Mouse (Mus musculus): ENCODE data around the gene Zbtb49. TPM values are rescaled to one million over a fixed set of nuclear protein-coding genes. Genes with fewer than 3 reads are reported as not detected.

Zbtb49 gene
- polyA plus RNA-seq, 1 experiment from 2014 or later, result 17.8 TPM

GRCm38 (mm10) chr5:38199686-38200085 lies 20.6 kb downstream of the Zbtb49 start:
- peaks cover 54% of the 10 kb centered on the region for H3K36me3 ChIP-seq (replicated peaks; ENCODE audit: control insufficient read depth, insufficient read depth)
- no peaks in the 10 kb centered on the region for H3K9me3 ChIP-seq (ENCODE audit: control insufficient read depth, low read length)
- no peak overlapping the region for H3K27ac ChIP-seq
- H3K9ac ChIP-seq, result no peak overlapping the region
- H3K27me3 ChIP-seq (ENCODE audit: control insufficient read depth, insufficient read depth, low read length), result no peaks in the 10 kb centered on the region
- H3K4me3 ChIP-seq (replicated peaks; ENCODE audit: low read length), result no peak overlapping the region
- H3K4me2 ChIP-seq (replicated peaks), result no peak overlapping the region
- DNase-seq (ENCODE audit: low spot score) (no peak), ATAC-seq (ENCODE audit: low FRiP score) (no peak)
- H3K4me1 ChIP-seq (replicated peaks; ENCODE audit: control insufficient read depth, insufficient read depth, low read length), result no peaks in the 10 kb centered on the region
- 97% methylated on average over 2 of the region's 2 CpGs for WGBS

DNA sequence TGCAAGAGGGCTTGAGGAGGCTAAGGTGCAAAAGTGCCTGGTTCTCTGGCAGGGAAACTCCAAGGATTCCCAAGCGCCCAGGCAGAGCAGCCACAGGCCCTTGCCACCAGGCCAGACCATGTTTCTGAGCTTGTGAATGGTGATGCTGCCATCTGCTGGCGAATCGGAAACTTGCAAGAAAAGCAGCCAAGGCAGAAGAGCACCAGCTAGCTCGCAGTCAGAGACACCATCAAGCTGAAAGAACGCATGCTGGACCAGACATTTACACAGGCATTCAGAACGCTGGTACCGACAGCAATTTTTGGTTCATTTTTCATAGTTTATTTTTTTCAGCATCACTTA lies 22.8 kb downstream of the Zbtb49 start:
- Histone ChIP-seq H3K9ac (no peak overlapping the region), H3K9me3 (ENCODE audit: control insufficient read depth, low read length) (no peaks in the 10 kb centered on the region), H3K36me3 (replicated peaks; ENCODE audit: control insufficient read depth, insufficient read depth) (peaks cover 32% of the 10 kb centered on the region), H3K4me2 (replicated peaks) (no peak overlapping the region), H3K4me1 (replicated peaks; ENCODE audit: control insufficient read depth, insufficient read depth, low read length) (no peaks in the 10 kb centered on the region), H3K27ac (no peak overlapping the region), H3K4me3 (replicated peaks; ENCODE audit: low read length) (no peak overlapping the region), H3K27me3 (ENCODE audit: control insufficient read depth, insufficient read depth, low read length) (no peaks in the 10 kb centered on the region)
- peak; percentile 87 for ATAC-seq (ENCODE audit: low FRiP score)
- 16% methylated on average over 7 of the region's 7 CpGs for WGBS
- DNase-seq (ENCODE audit: low spot score), result peak; percentile 98

- 71% methylated on average over 5 of the region's 5 CpGs for WGBS
- Histone ChIP-seq H3K4me3 (replicated peaks; ENCODE audit: low read length) (no peak overlapping the region), H3K27ac (no peak overlapping the region), H3K27me3 (ENCODE audit: control insufficient read depth, insufficient read depth, low read length) (no peaks in the 10 kb centered on the region), H3K9me3 (ENCODE audit: control insufficient read depth, low read length) (no peaks in the 10 kb centered on the region), H3K4me2 (replicated peaks) (no peak overlapping the region), H3K36me3 (replicated peaks; ENCODE audit: control insufficient read depth, insufficient read depth) (peaks cover 27% of the 10 kb centered on the region), H3K9ac (no peak overlapping the region), H3K4me1 (replicated peaks; ENCODE audit: control insufficient read depth, insufficient read depth, low read length) (no peaks in the 10 kb centered on the region)
- ATAC-seq (ENCODE audit: low FRiP score), result no peak
- DNase-seq (ENCODE audit: low spot score), result no peak
Measured at GRCm38 (mm10) chr5:38196821-38197481, 23.3 kb downstream of the Zbtb49 start.

DNA sequence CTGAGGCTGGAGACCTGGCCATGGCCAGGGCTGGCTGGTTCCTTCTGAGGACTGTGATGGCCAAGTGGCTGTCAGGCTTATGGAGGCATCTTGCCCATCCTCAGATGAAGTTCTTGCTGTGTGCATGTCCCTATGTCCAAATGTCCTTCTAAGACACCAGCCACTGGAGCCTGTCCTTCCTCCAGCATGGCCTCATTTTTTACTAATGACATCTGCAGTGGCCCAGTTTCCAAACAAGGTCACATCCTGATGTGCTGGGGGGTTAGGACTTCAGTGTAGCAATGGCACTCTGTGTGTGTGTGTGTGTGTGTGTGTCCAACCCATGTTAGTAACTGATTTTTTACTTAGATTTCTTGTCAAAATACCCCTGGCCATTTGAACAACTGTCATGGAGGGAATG lies 24.3 kb downstream of the Zbtb49 start:
- Histone ChIP-seq H3K9me3 (ENCODE audit: control insufficient read depth, low read length) (no peaks in the 10 kb centered on the region), H3K4me1 (replicated peaks; ENCODE audit: control insufficient read depth, insufficient read depth, low read length) (no peaks in the 10 kb centered on the region), H3K27ac (no peak overlapping the region), H3K4me3 (replicated peaks; ENCODE audit: low read length) (no peak overlapping the region), H3K36me3 (replicated peaks; ENCODE audit: control insufficient read depth, insufficient read depth) (peaks cover 16% of the 10 kb centered on the region), H3K9ac (no peak overlapping the region), H3K27me3 (ENCODE audit: control insufficient read depth, insufficient read depth, low read length) (no peaks in the 10 kb centered on the region), H3K4me2 (replicated peaks) (no peak overlapping the region)
- DNase-seq (ENCODE audit: low spot score) (no peak), ATAC-seq (ENCODE audit: low FRiP score) (no peak)

- Histone ChIP-seq H3K4me2 (replicated peaks) (no peak overlapping the region), H3K4me1 (replicated peaks; ENCODE audit: control insufficient read depth, insufficient read depth, low read length) (no peaks in the 10 kb centered on the region), H3K4me3 (replicated peaks; ENCODE audit: low read length) (no peak overlapping the region), H3K27ac (no peak overlapping the region), H3K9me3 (ENCODE audit: control insufficient read depth, low read length) (no peaks in the 10 kb centered on the region), H3K36me3 (replicated peaks; ENCODE audit: control insufficient read depth, insufficient read depth) (peaks cover 9% of the 10 kb centered on the region), H3K9ac (no peak overlapping the region), H3K27me3 (ENCODE audit: control insufficient read depth, insufficient read depth, low read length) (no peaks in the 10 kb centered on the region)
- DNase-seq (ENCODE audit: low spot score) (no peak), ATAC-seq (ENCODE audit: low FRiP score) (no peak)
- 49% methylated on average over 2 of the region's 2 CpGs for WGBS
Measured at GRCm38 (mm10) chr5:38194946-38195345, 25.3 kb downstream of the Zbtb49 start.

DNA sequence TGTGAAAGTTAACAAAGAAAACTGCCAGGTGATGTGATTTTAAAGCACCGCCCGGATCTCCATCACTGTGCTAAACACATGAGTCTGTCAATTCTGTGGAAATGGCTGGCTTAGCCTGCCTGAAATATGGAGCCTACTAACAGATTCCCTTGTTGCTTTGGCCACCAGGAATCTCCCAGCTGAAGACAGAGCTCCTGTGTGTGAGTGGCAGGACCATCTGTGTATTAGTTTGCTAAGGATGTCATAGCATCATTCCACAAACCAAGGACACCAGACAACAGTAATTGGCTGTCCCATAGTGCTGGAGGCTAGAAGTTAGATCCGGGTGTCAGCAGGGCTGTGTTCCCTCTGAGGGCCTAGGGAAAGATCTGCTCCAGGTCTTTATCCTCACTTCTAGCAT lies 29.4 kb downstream of the Zbtb49 start:
- H3K27me3 ChIP-seq (ENCODE audit: control insufficient read depth, insufficient read depth, low read length), result no peaks in the 10 kb centered on the region
- 85% methylated on average over 3 of the region's 3 CpGs for WGBS
- no peak overlapping the region for H3K9ac ChIP-seq
- DNase-seq (ENCODE audit: low spot score) (no peak), ATAC-seq (ENCODE audit: low FRiP score) (no peak)
- no peaks in the 10 kb centered on the region for H3K9me3 ChIP-seq (ENCODE audit: control insufficient read depth, low read length)
- H3K4me3 ChIP-seq (replicated peaks; ENCODE audit: low read length), result no peak overlapping the region
- H3K36me3 ChIP-seq (replicated peaks; ENCODE audit: control insufficient read depth, insufficient read depth), result no peaks in the 10 kb centered on the region
- no peaks in the 10 kb centered on the region for H3K4me1 ChIP-seq (replicated peaks; ENCODE audit: control insufficient read depth, insufficient read depth, low read length)
- H3K27ac ChIP-seq, result no peak overlapping the region
- no peak overlapping the region for H3K4me2 ChIP-seq (replicated peaks)

GRCm38 (mm10) chr5:38187006-38187405 lies 33.3 kb downstream of the Zbtb49 start:
- no peak for ATAC-seq (ENCODE audit: low FRiP score)
- 91% methylated on average over 2 of the region's 2 CpGs for WGBS

GRCm38 (mm10) chr5:38184688-38185285 lies 35.5 kb downstream of the Zbtb49 start:
- H3K4me1 ChIP-seq (replicated peaks; ENCODE audit: control insufficient read depth, insufficient read depth, low read length), result no peaks in the 10 kb centered on the region
- ATAC-seq (ENCODE audit: low FRiP score), result no peak
- 91% methylated on average over 6 of the region's 6 CpGs for WGBS

More at GRCm38 (mm10) chr5:38187006-38187405, 33.3 kb downstream of the Zbtb49 start:
- Histone ChIP-seq H3K4me3 (replicated peaks; ENCODE audit: low read length) (no peak overlapping the region), H3K27me3 (ENCODE audit: control insufficient read depth, insufficient read depth, low read length) (no peaks in the 10 kb centered on the region), H3K27ac (no peak overlapping the region), H3K36me3 (replicated peaks; ENCODE audit: control insufficient read depth, insufficient read depth) (no peaks in the 10 kb centered on the region), H3K9me3 (ENCODE audit: control insufficient read depth, low read length) (no peaks in the 10 kb centered on the region), H3K4me2 (replicated peaks) (no peak overlapping the region), H3K9ac (no peak overlapping the region), H3K4me1 (replicated peaks; ENCODE audit: control insufficient read depth, insufficient read depth, low read length) (no peaks in the 10 kb centered on the region)
- DNase-seq (ENCODE audit: low spot score), result no peak

DNA sequence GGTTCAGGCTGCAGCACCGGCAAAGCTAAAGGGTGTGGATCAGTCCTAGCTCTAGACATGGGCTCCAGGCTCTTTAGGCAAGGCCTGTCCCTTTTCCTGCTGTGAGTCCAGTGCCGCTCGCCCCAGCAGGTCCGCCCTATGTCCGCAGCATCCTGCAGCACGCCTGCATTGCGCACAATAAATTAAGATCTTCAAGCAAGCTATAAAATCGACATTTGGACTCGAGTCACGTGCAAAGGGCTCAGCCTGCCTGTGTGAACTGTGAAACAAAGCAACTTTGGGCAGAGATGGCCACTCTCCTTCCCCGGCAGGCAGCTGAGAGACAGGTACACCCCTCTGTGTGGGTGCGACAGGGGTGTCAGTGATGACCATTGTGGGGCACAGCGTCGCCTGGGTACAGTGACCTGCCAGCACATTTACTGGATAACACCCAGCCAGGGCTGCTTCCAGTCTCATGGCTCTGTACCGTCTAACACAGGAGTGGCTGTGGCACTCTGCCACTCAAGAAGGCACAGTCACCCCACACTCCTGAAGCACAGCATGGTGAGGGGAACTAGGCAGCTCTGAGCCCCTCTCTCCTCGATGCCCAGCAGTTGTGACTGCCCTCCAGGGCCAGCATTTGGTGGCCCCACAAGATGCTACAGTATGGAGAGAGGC lies 45.9 kb downstream of the Zbtb49 start:
- no peaks in the 10 kb centered on the region for H3K36me3 ChIP-seq (replicated peaks; ENCODE audit: control insufficient read depth, insufficient read depth)
- ATAC-seq (ENCODE audit: low FRiP score), result no peak
- no peak overlapping the region for H3K9ac ChIP-seq
- H3K27ac ChIP-seq, result no peak overlapping the region
- DNase-seq (ENCODE audit: low spot score), result no peak
- H3K9me3 ChIP-seq (ENCODE audit: control insufficient read depth, low read length), result no peaks in the 10 kb centered on the region
- whole genome bisulfite sequencing, result 88% methylated on average over 16 of the region's 16 CpGs
- no peak overlapping the region for H3K4me3 ChIP-seq (replicated peaks; ENCODE audit: low read length)
- H3K4me2 ChIP-seq (replicated peaks), result no peak overlapping the region
- no peaks in the 10 kb centered on the region for H3K27me3 ChIP-seq (ENCODE audit: control insufficient read depth, insufficient read depth, low read length)
- H3K4me1 ChIP-seq (replicated peaks; ENCODE audit: control insufficient read depth, insufficient read depth, low read length), result no peaks in the 10 kb centered on the region

More at GRCm38 (mm10) chr5:38184688-38185285, 35.5 kb downstream of the Zbtb49 start:
- Histone ChIP-seq H3K9ac (no peak overlapping the region), H3K9me3 (ENCODE audit: control insufficient read depth, low read length) (no peaks in the 10 kb centered on the region), H3K36me3 (replicated peaks; ENCODE audit: control insufficient read depth, insufficient read depth) (no peaks in the 10 kb centered on the region), H3K4me2 (replicated peaks) (no peak overlapping the region), H3K4me3 (replicated peaks; ENCODE audit: low read length) (no peak overlapping the region), H3K27me3 (ENCODE audit: control insufficient read depth, insufficient read depth, low read length) (no peaks in the 10 kb centered on the region), H3K27ac (no peak overlapping the region)
- DNase-seq (ENCODE audit: low spot score), result no peak

Measured in hindbrain, embryonic 14.5 days (tissue).